Mouse (Mus musculus) forebrain, embryonic 12.5 days (tissue): ENCODE results near the gene Sstr5. TPM values are rescaled to one million over a fixed set of nuclear protein-coding genes. Genes with fewer than 3 reads are reported as not detected.

ENCODE experiments used
- ATAC-seq: fragments of 200-750 bp; cut with Nextera tagmentation; 2 replicates; pipeline ENCODE4 v1.8.0; 2017; ENCODE audit warnings: moderate TSS enrichment; ENCODE audit not compliant: low FRiP score
- H3K27ac ChIP-seq: fragments of 300-500 bp; sonication (generic); 2 replicates; pipeline ENCODE4 v1.5.1; 2016; ENCODE audit warnings: mild to moderate bottlenecking
- H3K27me3 ChIP-seq: fragments of 300-500 bp; sonication (generic); 2 replicates; pipeline ENCODE4 v1.6.1; 2016; ENCODE audit warnings: mild to moderate bottlenecking
- H3K36me3 ChIP-seq: fragments of 300-500 bp; sonication (generic); replicated peaks from 2 replicates; pipeline ENCODE4 v1.6.1; 2016; ENCODE audit warnings: mild to moderate bottlenecking
- H3K4me1 ChIP-seq: fragments of 300-500 bp; sonication (generic); 2 replicates; pipeline ENCODE4 v1.6.1; 2016
- H3K4me2 ChIP-seq: fragments of 300-500 bp; sonication (generic); 2 replicates; pipeline ENCODE4 v1.6.1; 2016; ENCODE audit warnings: mild to moderate bottlenecking, moderate library complexity
- H3K4me3 ChIP-seq: fragments of 300-500 bp; sonication (generic); replicated peaks from 2 replicates; pipeline ENCODE4 v1.5.1; 2016; ENCODE audit warnings: mild to moderate bottlenecking
- H3K9ac ChIP-seq: fragments of 300-500 bp; sonication (generic); 2 replicates; pipeline ENCODE4 v1.6.1; 2016; ENCODE audit warnings: mild to moderate bottlenecking
- H3K9me3 ChIP-seq: fragments of 300-500 bp; sonication (generic); 2 replicates; pipeline ENCODE4 v1.6.1; 2016
- whole genome bisulfite sequencing: fragments of 180-500 bp; shearing (Covaris S2); methylation state at CpG from one replicate; pipeline ENCODE4 v1.1.7; 2016; 5-methylcytosine and 5-hydroxymethylcytosine counted together
- polyA plus RNA-seq: library from polyadenylated mRNA; unstranded; fragments of >200 nt; fragmentation: Nextera tagmentation; extraction: Ambion mirVana; gene quantifications from 2 replicates; pipeline ENCODE4 v1.2.1, GENCODE M21; 2016

Gene Sstr5
- polyA plus RNA-seq, 1 experiment from 2014 or later, result 0.10 TPM

- Histone ChIP-seq H3K4me1 (peaks cover 12% of the 10 kb centered on the region), H3K36me3 (no peaks in the 10 kb centered on the region), H3K4me2 (no peak overlapping the region), H3K4me3 (no peak overlapping the region), H3K9ac (no peak overlapping the region), H3K9me3 (no peaks in the 10 kb centered on the region), H3K27ac (no peak overlapping the region), H3K27me3 (peaks cover 81% of the 10 kb centered on the region)
- peak; percentile 59 for ATAC-seq
- 38% methylated on average over 8 of the region's 8 CpGs for WGBS
These were observed 27.3 kb downstream of the Sstr5 start for GRCm38 (mm10) chr17:25469798-25470197.

- Histone ChIP-seq H3K9ac (no peak overlapping the region), H3K36me3 (no peaks in the 10 kb centered on the region), H3K4me3 (no peak overlapping the region), H3K27me3 (peaks cover 70% of the 10 kb centered on the region), H3K4me2 (no peak overlapping the region), H3K9me3 (no peaks in the 10 kb centered on the region), H3K4me1 (peaks cover 5% of the 10 kb centered on the region; the same call in 1 of the 2 replicates), H3K27ac (no peak overlapping the region)
- WGBS, result 72% methylated on average over 6 of the region's 6 CpGs
- no peak for ATAC-seq
These were observed 28.8 kb downstream of the Sstr5 start for GRCm38 (mm10) chr17:25468301-25468700.

GRCm38 (mm10) chr17:25467781-25468180 lies 29.3 kb downstream of the Sstr5 start:
- ATAC-seq, result no peak
- Histone ChIP-seq H3K4me3 (no peak overlapping the region), H3K4me1 (peaks cover 7% of the 10 kb centered on the region), H3K4me2 (no peak overlapping the region), H3K27me3 (peaks cover 64% of the 10 kb centered on the region), H3K27ac (no peak overlapping the region), H3K36me3 (no peaks in the 10 kb centered on the region), H3K9me3 (no peaks in the 10 kb centered on the region), H3K9ac (no peak overlapping the region)
- WGBS, result 78% methylated on average over 6 of the region's 6 CpGs

- peaks cover 14% of the 10 kb centered on the region for H3K4me1 ChIP-seq
- H3K27me3 ChIP-seq, result peaks cover 49% of the 10 kb centered on the region
- H3K4me3 ChIP-seq, result no peak overlapping the region
- no peak overlapping the region for H3K27ac ChIP-seq
- WGBS, result 86% methylated on average over 2 of the region's 2 CpGs
- no peak for ATAC-seq
- H3K9me3 ChIP-seq, result no peaks in the 10 kb centered on the region
- no peaks in the 10 kb centered on the region for H3K36me3 ChIP-seq
- H3K9ac ChIP-seq, result no peak overlapping the region
- H3K4me2 ChIP-seq, result no peak overlapping the region
These were observed 30.8 kb downstream of the Sstr5 start for GRCm38 (mm10) chr17:25466257-25466656.

GRCm38 (mm10) chr17:25464091-25464490 lies 33.0 kb downstream of the Sstr5 start:
- Histone ChIP-seq H3K27me3 (peaks cover 31% of the 10 kb centered on the region), H3K4me2 (no peak overlapping the region), H3K36me3 (no peaks in the 10 kb centered on the region), H3K4me1 (peaks cover 12% of the 10 kb centered on the region), H3K27ac (no peak overlapping the region), H3K9me3 (no peaks in the 10 kb centered on the region), H3K4me3 (no peak overlapping the region), H3K9ac (no peak overlapping the region)
- ATAC-seq, result no peak
- 89% methylated on average over 4 of the region's 4 CpGs for WGBS

- no peaks in the 10 kb centered on the region for H3K36me3 ChIP-seq
- ATAC-seq, result no peak
- no peak overlapping the region for H3K4me2 ChIP-seq
- 76% methylated on average over 4 of the region's 4 CpGs for WGBS
- peaks cover 12% of the 10 kb centered on the region for H3K4me1 ChIP-seq
- H3K9me3 ChIP-seq, result no peaks in the 10 kb centered on the region
- H3K9ac ChIP-seq, result no peak overlapping the region
- H3K27ac ChIP-seq, result no peak overlapping the region
- H3K4me3 ChIP-seq, result no peak overlapping the region
- peaks cover 26% of the 10 kb centered on the region for H3K27me3 ChIP-seq
These were observed 33.7 kb downstream of the Sstr5 start for GRCm38 (mm10) chr17:25463326-25463945.

GRCm38 (mm10) chr17:25462236-25462875 lies 34.7 kb downstream of the Sstr5 start:
- Histone ChIP-seq H3K4me3 (no peak overlapping the region), H3K27me3 (peaks cover 16% of the 10 kb centered on the region), H3K27ac (no peak overlapping the region), H3K4me1 (peaks cover 12% of the 10 kb centered on the region), H3K36me3 (no peaks in the 10 kb centered on the region), H3K9me3 (no peaks in the 10 kb centered on the region), H3K4me2 (peak overlapping the region; percentile 24; the same call in 1 of the 2 replicates), H3K9ac (no peak overlapping the region)
- 13% methylated on average over 9 of the region's 9 CpGs for WGBS
- peak; percentile 79 for ATAC-seq

- Histone ChIP-seq H3K4me2 (no peak overlapping the region), H3K36me3 (no peaks in the 10 kb centered on the region), H3K9ac (no peak overlapping the region), H3K4me3 (no peak overlapping the region), H3K27me3 (peaks cover 11% of the 10 kb centered on the region; the same call in 1 of the 2 replicates), H3K4me1 (0 out of 2 replicates have a peak, but pooled peaks cover 5% of the 10 kb centered on the region), H3K27ac (no peak overlapping the region), H3K9me3 (no peaks in the 10 kb centered on the region)
- 59% methylated on average over 8 of the region's 8 CpGs for WGBS
- no peak for ATAC-seq
These were observed 40.5 kb downstream of the Sstr5 start for GRCm38 (mm10) chr17:25456540-25456939.

- peak within 1 kb of the TSS; percentile 13; the same call in 1 of the 2 replicates for H3K9ac ChIP-seq
- H3K27me3 ChIP-seq, result peaks cover 14% of the 10 kb centered on the region; the same call in 1 of the 2 replicates
These were observed 42.8 kb downstream of the Sstr5 start, which contains the start of gene Tekt4 for GRCm38 (mm10) chr17:25454272-25454671. TSS of gene Tekt4 (plus strand) at chr17:25454615.

GRCm38 (mm10) chr17:25452246-25452965 lies 44.7 kb downstream of the Sstr5 start:
- H3K4me3 ChIP-seq, result no peak overlapping the region
- no peak for ATAC-seq
- no peak overlapping the region for H3K27ac ChIP-seq
- no peaks in the 10 kb centered on the region for H3K36me3 ChIP-seq
- WGBS, result 81% methylated on average over 5 of the region's 5 CpGs
- H3K4me2 ChIP-seq, result no peak overlapping the region
- peaks cover 5% of the 10 kb centered on the region; the same call in 1 of the 2 replicates for H3K4me1 ChIP-seq
- H3K27me3 ChIP-seq, result peaks cover 14% of the 10 kb centered on the region; the same call in 1 of the 2 replicates
- H3K9me3 ChIP-seq, result no peaks in the 10 kb centered on the region
- no peak overlapping the region for H3K9ac ChIP-seq

More at GRCm38 (mm10) chr17:25454272-25454671, 42.8 kb downstream of the Sstr5 start, which contains the start of gene Tekt4:
- Histone ChIP-seq H3K4me1 (0 out of 2 replicates have a peak, but pooled peaks cover 5% of the 10 kb centered on the region), H3K36me3 (no peaks in the 10 kb centered on the region), H3K9me3 (no peaks in the 10 kb centered on the region), H3K4me3 (no peak within 1 kb of the TSS), H3K4me2 (no peak within 1 kb of the TSS), H3K27ac (no peak within 1 kb of the TSS)
- WGBS, result 61% methylated on average over 2 of the region's 2 CpGs
- ATAC-seq, result no peak

- H3K27ac ChIP-seq, result no peak overlapping the region
- peaks cover 8% of the 10 kb centered on the region; the same call in 1 of the 2 replicates for H3K27me3 ChIP-seq
- no peak overlapping the region for H3K4me3 ChIP-seq
- H3K9ac ChIP-seq, result no peak overlapping the region
- no peaks in the 10 kb centered on the region for H3K9me3 ChIP-seq
- 69% methylated on average over 4 of the region's 4 CpGs for WGBS
- no peak for ATAC-seq
- no peak overlapping the region for H3K4me2 ChIP-seq
- H3K4me1 ChIP-seq, result no peaks in the 10 kb centered on the region; the same call in 1 of the 2 replicates
- H3K36me3 ChIP-seq, result no peaks in the 10 kb centered on the region
These were observed 46.8 kb downstream of the Sstr5 start for GRCm38 (mm10) chr17:25450329-25450728.

- H3K4me2 ChIP-seq, result no peak overlapping the region
- H3K9me3 ChIP-seq, result no peaks in the 10 kb centered on the region
- H3K9ac ChIP-seq, result no peak overlapping the region
- no peak overlapping the region for H3K27ac ChIP-seq
- H3K4me3 ChIP-seq, result no peak overlapping the region
- no peak for ATAC-seq
- no peaks in the 10 kb centered on the region for H3K36me3 ChIP-seq
- H3K4me1 ChIP-seq, result no peaks in the 10 kb centered on the region; the same call in 1 of the 2 replicates
- 0 out of 2 replicates have a peak, but pooled peaks cover 3% of the 10 kb centered on the region for H3K27me3 ChIP-seq
- WGBS, result 86% methylated on average over 12 of the region's 12 CpGs
These were observed 49.2 kb downstream of the Sstr5 start for GRCm38 (mm10) chr17:25447865-25448264.
